Mouse (Mus musculus) heart, postnatal 14 days (tissue): ENCODE measurements at regions not wholly inside any gene's neighbourhood (a gene's known extent, or its start where the extent isn't known, plus 50 kb on each side); places are given as distances from the start of the nearest gene placed in this dataset.
"Not testable (repeated sequence)": the region's sequence is repeated elsewhere in the genome, so short reads cannot be mapped to it uniquely, and the experiment has no call there.

Experiments used
- DNase-seq, 2 experiments: peaks; one replicate each; pipeline ENCODE4 v3.0.0; 2021 to 2022
- intact Hi-C: fragments of 180-260 bp; cut with DNase I; formaldehyde crosslinking; loops from one replicate; pipeline ENCODE4 v1.15.1; 2025

- intact Hi-C loops, DNase-seq: not testable (repeated sequence)
Observed at GRCm38 (mm10) chr2:16811401-16812281, 455.5 kb downstream of the Plxdc2 start.

DNA sequence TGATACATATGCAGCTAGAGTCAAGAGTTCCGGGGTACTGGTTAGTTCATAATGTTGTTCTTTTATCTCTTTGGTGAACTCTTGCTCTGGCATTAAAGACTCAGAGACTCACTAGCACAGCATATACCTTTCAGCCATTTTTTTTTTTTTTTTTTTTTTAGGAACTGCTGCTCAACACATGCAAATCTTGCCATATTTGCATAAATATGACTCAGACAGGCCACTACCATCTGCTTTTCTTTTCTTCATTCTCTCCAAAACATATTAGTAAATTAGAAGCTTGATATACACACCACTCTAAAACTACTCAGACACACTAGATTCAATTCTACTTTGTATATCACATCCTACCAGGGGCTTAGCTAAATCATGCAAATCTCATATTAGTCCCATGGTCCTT is 464.3 kb downstream of the Plxdc2 start:
- no peak for DNase-seq
- intact Hi-C loops = no loop called here

DNA sequence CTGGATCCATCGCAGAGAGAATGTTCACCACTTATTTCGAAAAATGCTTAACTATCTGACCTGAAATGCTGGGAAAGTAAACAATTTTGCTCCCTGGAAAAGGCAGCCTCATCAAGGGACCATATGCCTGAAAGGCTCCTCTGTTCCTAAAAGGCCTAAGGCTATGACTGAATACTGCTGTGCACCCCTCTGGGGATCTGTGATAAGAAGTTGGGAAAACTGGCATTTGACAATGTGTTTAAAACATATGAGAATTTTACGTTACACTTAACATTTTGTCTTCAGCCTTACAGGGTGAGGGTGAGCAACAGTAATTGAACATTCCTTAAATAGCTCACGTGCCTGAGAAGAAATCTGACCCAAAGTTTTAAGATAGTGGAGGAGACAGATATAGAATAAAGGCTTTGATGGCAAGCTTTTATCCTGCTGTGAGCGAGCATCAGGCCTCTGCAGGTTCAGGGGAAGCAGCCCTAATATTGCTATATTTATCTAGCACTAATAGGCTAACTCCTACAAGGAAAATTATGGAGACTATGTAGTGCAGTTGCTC is 468.7 kb downstream of the Plxdc2 start:
- no peak for DNase-seq
- intact Hi-C loops = no loop called here

- intact Hi-C loops = no loop called here
Observed at GRCm38 (mm10) chr2:16827266-16827665, 471.2 kb downstream of the Plxdc2 start.

GRCm38 (mm10) chr2:16835960-16836359 is 479.9 kb downstream of the Plxdc2 start:
- intact Hi-C loops = no loop called here
- peak; percentile 14 to 36 for DNase-seq

More at GRCm38 (mm10) chr2:16827266-16827665, 471.2 kb downstream of the Plxdc2 start:
- DNase-seq = peak; percentile 54 to 61

DNA sequence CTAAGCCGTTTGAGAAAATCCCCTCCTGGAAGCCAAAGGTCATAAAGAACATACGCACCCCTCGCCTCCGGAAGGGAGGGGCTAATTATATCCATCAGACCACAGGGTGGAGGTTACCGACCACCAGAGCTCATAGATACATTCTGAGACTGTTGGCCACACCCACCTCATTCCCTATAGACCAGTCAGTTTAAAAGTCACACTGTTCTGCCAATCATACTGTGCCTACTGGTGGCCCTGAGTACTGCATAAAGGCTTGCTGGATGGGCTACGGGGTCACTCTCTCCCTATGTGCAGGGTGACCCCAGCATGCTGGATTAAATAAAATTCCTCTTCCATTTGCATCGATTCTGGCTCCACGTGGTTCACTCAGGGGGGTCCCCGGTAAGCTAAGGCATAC is 482.6 kb downstream of the Plxdc2 start:
- intact Hi-C loops = no loop called here

GRCm38 (mm10) chr2:16849916-16850315 is 493.8 kb downstream of the Plxdc2 start:
- intact Hi-C loops = no loop called here
- DNase-seq = peak; percentile 65 to 73

More for the DNA sequence above, 482.6 kb downstream of the Plxdc2 start:
- no peak for DNase-seq

DNA sequence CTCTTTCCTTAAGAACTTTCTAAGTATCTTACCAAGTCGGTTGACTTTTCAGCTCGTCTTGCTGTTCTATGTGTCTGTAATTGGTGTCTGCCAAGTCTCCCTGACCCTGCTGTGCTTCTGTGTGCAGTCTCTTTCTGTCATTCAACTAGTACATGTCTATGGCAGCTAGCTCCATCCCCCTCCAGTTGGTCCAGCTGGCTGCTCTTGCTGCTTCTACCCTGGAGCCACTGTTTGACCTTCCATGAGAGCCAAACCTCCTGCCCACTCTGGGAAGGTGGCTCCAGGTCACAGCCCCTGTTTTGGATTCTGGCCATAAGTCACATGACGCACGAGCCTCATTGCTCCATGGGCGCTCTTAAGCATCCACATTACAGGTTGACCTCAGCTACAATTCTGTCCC is 504.0 kb downstream of the Plxdc2 start:
- peak; percentile 2 to 13 for DNase-seq
- intact Hi-C loops = no loop called here

GRCm38 (mm10) chr2:16866163-16866852 is 510.2 kb downstream of the Plxdc2 start:
- no peak for DNase-seq
- intact Hi-C loops = no loop called here

GRCm38 (mm10) chr2:16892381-16892780 is 536.3 kb downstream of the Plxdc2 start:
- intact Hi-C loops = loop anchor here (5.0 kb wide), 1 partner anchor 155 kb away; no protein-coding TSS in a partner anchor
- DNase-seq = peak; percentile 7 to 31

- DNase-seq = no peak
- intact Hi-C loops = loop anchor here (5.0 kb wide), 1 partner anchor 552 kb away; the partner anchor contains the start of gene Plxdc2
Observed at GRCm38 (mm10) chr2:16909246-16910038, 553.3 kb downstream of the Plxdc2 start.

DNA sequence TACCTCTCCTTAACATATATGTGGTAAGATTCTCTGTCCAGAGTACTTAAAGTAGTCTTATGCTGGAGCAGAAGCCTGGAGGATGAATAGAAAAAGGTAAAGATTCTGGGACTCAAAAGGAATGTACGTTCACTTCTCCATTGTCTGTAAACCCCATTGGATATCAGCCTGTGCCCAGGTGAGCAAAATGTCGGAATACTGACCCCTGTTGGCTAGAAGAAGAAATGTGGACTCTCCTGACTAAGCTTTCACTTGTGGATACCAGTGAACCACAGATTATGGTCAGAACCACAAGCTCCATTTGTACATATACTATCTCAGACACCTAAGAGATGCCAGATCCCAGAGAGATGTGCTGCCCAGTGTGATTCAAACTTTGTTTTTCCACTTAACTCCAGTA is 558.5 kb downstream of the Plxdc2 start:
- no peak for DNase-seq
- intact Hi-C loops = loop anchor here (5.0 kb wide), 1 partner anchor 557 kb away; the partner anchor contains the start of gene Plxdc2

DNA sequence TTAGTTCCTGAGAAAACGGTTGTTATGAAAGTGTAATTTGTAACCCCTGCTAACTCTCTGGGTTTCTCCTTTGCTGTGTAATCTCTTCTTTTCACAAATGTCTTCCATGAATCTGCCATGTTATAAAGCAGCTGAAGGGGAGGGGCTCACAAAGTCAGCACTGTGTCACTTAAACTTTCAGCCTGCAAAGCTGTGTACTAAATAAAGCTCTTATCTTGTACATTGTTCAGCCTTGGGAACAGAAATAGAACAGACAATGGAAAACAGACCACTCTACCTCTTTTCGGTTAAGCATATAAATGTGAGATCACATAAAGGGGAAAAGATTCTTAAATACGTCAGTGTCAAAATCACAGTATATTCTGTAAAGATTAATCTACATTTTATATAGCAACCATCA is 573.9 kb downstream of the Plxdc2 start:
- intact Hi-C loops = no loop called here
- DNase-seq = no peak

- intact Hi-C loops = no loop called here
- no peak for DNase-seq
Observed at GRCm38 (mm10) chr2:16959432-16959831, 603.3 kb downstream of the Plxdc2 start.

DNA sequence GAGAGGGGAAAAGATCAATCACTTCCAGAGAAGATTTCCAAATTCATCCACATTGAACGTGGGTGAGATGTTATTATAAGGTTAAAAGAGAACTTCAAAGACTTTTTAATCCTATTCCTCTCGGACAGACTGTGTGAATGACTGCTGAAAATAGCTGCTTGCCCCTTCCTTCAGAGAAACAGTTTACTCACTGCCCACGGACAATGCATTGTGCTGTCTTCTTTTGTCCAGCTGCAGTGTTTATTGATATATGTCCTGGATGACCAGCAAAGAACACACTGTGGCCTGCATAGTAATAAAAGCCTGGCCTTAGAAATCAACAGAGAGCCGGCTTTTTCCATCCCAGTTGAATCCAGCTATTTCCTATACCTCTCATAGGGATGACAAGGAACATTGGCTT is 621.3 kb downstream of the Plxdc2 start:
- intact Hi-C loops = no loop called here
- no peak for DNase-seq

DNA sequence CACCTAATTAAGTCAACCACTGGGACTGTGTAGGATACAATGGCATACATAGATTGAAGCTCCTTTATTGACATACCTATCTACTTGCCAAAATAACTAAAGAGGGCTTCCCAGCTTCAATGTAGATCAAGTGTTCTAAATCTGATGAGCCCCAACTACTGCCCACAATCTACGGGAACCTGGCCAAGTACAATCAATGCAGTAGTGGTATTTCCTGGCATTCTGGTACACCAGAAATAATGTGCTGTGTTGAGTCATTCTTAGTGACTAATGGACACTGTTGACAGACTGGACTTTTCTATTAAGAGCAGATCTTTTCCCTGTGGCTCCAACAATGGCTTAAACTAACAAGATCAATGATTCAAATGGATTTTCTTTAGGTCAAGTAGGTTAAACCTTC is 626.7 kb downstream of the Plxdc2 start:
- intact Hi-C loops = no loop called here
- DNase-seq = no peak

DNA sequence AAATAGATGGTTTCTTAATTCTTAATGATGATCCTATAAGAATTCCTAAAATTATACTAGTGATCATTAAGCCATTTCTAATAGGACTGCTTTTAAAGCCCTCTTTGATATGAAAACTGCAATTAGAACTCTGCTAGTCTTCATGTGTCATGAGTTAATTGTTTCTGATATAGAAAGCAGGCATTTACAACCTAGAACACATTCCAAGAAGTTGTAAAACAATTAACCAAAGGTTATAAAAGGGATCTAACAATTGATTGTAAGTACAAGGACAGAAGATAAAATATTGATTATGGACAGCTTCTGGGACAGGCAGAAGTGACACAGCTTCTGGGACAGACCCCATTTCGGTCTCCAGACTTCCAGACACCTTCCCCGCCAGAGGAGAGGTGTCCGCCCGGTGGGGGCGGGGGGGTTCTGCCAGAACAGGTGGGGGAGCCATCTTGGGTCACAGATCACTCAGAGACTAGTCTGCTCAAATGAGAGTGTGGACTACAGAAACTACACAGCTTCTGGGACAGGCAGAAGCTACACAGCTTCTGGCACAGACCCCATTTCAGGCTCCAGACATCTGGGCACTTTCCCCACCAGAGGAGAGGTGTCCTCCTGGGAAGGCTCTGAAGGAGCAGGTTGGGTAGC is 627.6 kb downstream of the Plxdc2 start:
- DNase-seq = no peak
- intact Hi-C loops = no loop called here
